Mouse (Mus musculus): ENCODE data around the gene Aldh3a2.
"Not testable (repeated sequence)": the region's sequence is repeated elsewhere in the genome, so short reads cannot be mapped to it uniquely, and the experiment has no call there.

Gene Aldh3a2

GRCm38 (mm10) chr11:61183820-61184219 is 83.4 kb downstream of the Aldh3a2 start:
- in situ Hi-C loops (cut with MboI; ENCODE audit: unreplicated experiment in 2 of 2): no loop called here

- in situ Hi-C loops (cut with MboI; ENCODE audit: unreplicated experiment in 2 of 2): no loop called here
Measured at GRCm38 (mm10) chr11:61181624-61182023, 85.6 kb downstream of the Aldh3a2 start.

GRCm38 (mm10) chr11:61180361-61180760 is 86.9 kb downstream of the Aldh3a2 start:
- in situ Hi-C loops (cut with MboI; ENCODE audit: unreplicated experiment in 2 of 2): no loop called here

- in situ Hi-C loops (cut with MboI; ENCODE audit: unreplicated experiment in 2 of 2): no loop called here
Measured at GRCm38 (mm10) chr11:61176321-61176720, 90.9 kb downstream of the Aldh3a2 start.

GRCm38 (mm10) chr11:61175778-61176177 is 91.5 kb downstream of the Aldh3a2 start:
- in situ Hi-C loops (cut with MboI; ENCODE audit: unreplicated experiment in 2 of 2): no loop called here

GRCm38 (mm10) chr11:61174821-61175658 is 92.2 kb downstream of the Aldh3a2 start, which contains the start of gene Usp22:
Gene Usp22 (minus strand): TSS chr11:61175055.
- in situ Hi-C loops (cut with MboI; ENCODE audit: unreplicated experiment in 2 of 2): no loop called here

GRCm38 (mm10) chr11:61174291-61174820 is 92.9 kb downstream of the Aldh3a2 start:
- in situ Hi-C loops (cut with MboI; ENCODE audit: unreplicated experiment in 2 of 2): no loop called here

GRCm38 (mm10) chr11:61173477-61173876 is 93.8 kb downstream of the Aldh3a2 start:
- in situ Hi-C loops (cut with MboI; ENCODE audit: unreplicated experiment in 2 of 2): not testable (repeated sequence)

Measured in v-Abl transformed pro-B cells (cell line).